Mouse (Mus musculus) T-helper 1 cell (primary cell): ENCODE data around the gene Ifitm1.
"Not testable (repeated sequence)": the region's sequence is repeated elsewhere in the genome, so short reads cannot be mapped to it uniquely, and the experiment has no call there.

Source experiments
- in situ Hi-C: fragments of 300-600 bp; cut with MboI, MseI; formaldehyde crosslinking; loops from one replicate; pipeline ENCODE4 v1.15.1; 2025; ENCODE audit warnings: high pct_unique_total_duplicates

The Ifitm1 gene

DNA sequence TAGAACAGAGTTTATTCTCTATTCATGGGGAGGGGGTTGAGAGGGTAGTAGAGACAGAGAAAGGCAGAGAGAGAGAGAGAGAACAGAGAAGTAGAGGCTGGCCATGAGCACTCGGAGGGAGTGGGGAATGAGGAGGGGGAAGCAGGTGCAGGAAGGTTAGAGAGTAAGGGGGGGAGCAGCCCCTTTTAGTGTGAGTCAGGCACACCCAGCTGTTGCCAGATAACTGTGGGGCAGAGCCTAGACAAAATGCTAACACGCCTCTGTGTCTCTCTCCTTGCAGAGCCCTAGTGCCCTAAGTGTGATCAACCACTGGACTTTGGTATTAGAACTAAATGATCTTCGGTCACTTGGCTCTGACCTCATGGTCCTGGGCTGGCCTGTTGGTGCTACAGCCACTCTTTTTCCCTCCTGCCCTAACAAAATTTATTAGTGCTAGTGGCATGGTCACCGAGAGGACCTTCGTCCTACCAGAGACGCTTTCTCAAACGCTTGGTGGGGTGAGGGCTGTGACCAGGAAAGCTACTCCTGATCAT, 44.3 kb downstream of the Ifitm1 start:
- in situ Hi-C loops, result loop anchor here (5.0 kb wide), 1 partner anchor 36 kb away; no protein-coding TSS in a partner anchor

GRCm38 (mm10) chr7:141016707-141017697, 50.0 kb downstream of the Ifitm1 start:
- in situ Hi-C loops, result no loop called here

DNA sequence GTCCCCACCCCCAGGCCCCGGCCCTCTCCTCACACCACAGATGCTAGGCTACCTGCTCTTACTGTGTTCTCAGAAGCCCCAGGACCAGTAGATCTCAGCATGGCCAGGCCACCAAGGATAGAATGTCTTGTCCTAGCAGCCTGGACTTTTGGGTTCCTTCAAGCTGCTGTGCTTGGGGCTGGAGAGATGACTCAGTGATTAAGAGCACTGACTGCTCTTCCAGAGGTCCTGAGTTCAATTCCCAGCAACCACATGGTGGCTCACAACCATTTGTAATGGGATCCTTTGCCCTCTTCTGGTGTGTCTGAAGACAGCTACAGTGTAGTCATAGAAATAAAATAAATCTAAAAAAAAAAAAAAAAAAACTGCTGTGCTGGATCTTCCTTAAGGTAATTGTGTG, 50.8 kb downstream of the Ifitm1 start, which contains the start of gene Ifitm6:
Gene Ifitm6, minus strand, starts transcription at position 101 of the 400 bp plus-strand sequence.
- in situ Hi-C loops, result not testable (repeated sequence)

DNA sequence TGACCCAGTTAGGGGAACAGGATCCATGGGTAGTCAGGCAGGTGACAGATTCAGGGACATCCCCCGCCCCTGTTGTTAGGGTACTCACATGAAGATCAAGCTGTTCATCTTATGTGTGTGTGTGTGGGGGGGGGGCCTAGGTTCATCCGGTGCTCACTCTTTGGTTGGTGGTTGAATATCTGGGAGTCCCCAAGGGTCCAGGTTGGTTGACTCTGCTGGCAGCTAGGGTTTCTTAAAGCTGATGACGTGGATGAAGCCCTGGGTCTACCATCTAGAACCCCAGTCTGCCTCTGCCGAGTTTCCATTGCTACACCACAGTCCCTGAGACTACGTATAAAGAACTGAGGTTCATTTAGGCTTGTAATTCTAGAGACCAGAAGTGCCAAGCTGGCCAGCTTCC, 52.0 kb downstream of the Ifitm1 start:
- in situ Hi-C loops, result no loop called here
